Mouse (Mus musculus): ENCODE measurements around the gene Clec12b. TPM values are rescaled to one million over a fixed set of nuclear protein-coding genes. Genes with fewer than 3 reads are reported as not detected.

Gene Clec12b
- total and polyA plus RNA-seq, 3 experiments: not detected

DNA sequence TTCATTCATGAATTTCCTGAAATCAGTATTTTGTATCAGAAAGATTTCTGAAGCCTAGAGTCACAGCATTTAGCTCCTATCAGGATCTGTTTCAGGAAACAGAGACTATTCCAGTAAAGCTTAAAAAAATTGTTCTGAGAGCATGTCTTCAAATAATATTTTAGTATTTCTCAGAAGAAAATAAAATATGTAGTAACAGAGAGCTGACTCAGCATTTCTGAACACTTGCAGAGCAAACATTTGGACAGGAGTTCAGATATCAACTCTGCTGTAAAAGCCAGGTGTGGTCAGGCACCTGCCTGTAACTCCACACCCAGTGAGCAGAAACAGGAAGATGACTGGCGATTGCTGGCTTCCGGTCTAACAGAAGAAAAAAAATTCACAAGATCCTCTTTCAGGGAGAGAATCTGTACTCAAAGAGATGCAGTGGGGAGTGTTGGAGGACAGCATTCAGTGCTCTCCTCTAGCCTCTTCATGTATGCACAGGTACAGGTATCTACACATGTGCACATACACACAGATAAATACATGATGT lies 10.7 kb downstream of the Clec12b start:
- in situ Hi-C loops (cut with MboI; ENCODE audit: low pct_ligation_motif_present, low pct_unique_long_range_greater_than_20kb, low sequenced_read_pairs): loop anchor here (25.0 kb wide), 1 partner anchor 538 kb away; the partner anchor contains the start of genes Gm44511 and Klrb1b
- Histone ChIP-seq H3K4me2 (ENCODE audit: insufficient read depth, low read depth, poor library complexity, severe bottlenecking) (no peak overlapping the region), H3K9ac (ENCODE audit: insufficient read depth, low read depth) (no peak overlapping the region), H3K4me3 (replicated peaks in 1 of 3; ENCODE audit: low read depth in 2 of 3, low read length in 2 of 3, poor library complexity in 1 of 3) (no peak overlapping the region), H3K9me3 (replicated peaks; ENCODE audit: low read length) (peaks cover 11% of the 10 kb centered on the region), H3K27me3 (replicated peaks) (no peaks in the 10 kb centered on the region), H3K36me3 (replicated peaks in 1 of 2; ENCODE audit: control insufficient read depth in 1 of 2, insufficient read depth in 1 of 2, low read length in 1 of 2) (no peaks in the 10 kb centered on the region), H3K79me2 (replicated peaks; ENCODE audit: control insufficient read depth, extremely low read depth, insufficient read depth, poor library complexity, severe bottlenecking) (no peaks in the 10 kb centered on the region), H3K4me1 (ENCODE audit: control insufficient read depth in 1 of 2, insufficient read depth in 2 of 2) (no peaks in the 10 kb centered on the region), H3K27ac (ENCODE audit: insufficient read depth, low read depth) (no peak overlapping the region)
- DNase-seq (ENCODE audit: extremely low read depth): no peak
- TF ChIP-seq UBTF (IDR thresholded peaks at IDR 0.05; ENCODE audit: low read depth, low read length) (no peak), MYC (IDR thresholded peaks at IDR 0.05; ENCODE audit: low read depth, low read length) (no peak), GABPA (IDR thresholded peaks at IDR 0.05; ENCODE audit: insufficient replicate concordance, low read depth, low read length) (no peak), MAFK (IDR thresholded peaks at IDR 0.05; ENCODE audit: insufficient replicate concordance, low read length) (peak; percentile 95)
- dilution Hi-C loops (cut with MboI; ENCODE audit: extremely low pct_ligation_motif_present, extremely low pct_unique_long_range_greater_than_20kb, low sequenced_read_pairs): no loop called here

DNA sequence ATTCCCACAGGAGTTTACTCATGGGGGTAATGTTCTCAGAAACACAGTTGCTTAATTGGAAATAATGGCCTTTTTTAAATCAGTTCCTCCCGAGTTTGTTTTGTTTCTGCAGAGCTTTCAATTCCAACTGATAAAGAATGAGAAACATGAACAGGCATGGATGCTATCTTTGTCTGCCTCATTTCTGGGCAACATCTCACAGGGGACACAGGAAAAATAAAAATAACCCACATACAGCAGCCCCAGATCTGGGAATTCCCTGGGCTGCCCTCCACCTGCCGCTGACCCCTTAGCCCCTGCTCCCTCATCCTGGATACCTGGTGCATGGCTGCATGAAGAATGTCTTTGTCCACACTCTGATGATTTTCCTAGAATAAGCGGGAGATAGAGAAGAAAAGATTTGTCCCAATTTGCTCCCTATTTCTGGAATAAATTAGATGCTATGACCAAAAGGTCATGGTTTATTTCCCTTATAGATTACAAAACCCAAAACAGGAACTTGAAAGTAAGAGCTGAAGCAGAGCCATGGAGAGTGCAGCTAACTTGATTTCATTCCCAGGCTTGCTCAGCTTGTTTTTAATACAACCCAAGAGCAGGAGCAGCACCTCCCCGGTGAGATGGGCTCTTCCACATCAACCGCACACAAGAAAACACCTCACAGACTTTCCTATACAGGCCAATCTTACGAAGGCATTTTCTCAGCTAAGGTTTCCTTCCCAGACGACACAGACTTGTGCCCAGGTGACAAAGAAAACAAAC lies 16.1 kb downstream of the Clec12b start:
- no peaks in the 10 kb centered on the region for H3K79me2 ChIP-seq (replicated peaks; ENCODE audit: control insufficient read depth, extremely low read depth, insufficient read depth, poor library complexity, severe bottlenecking)
- H3K27me3 ChIP-seq (replicated peaks): no peaks in the 10 kb centered on the region
- DNase-seq (ENCODE audit: extremely low read depth): no peak
- H3K27ac ChIP-seq (ENCODE audit: insufficient read depth, low read depth): no peak overlapping the region
- H3K4me2 ChIP-seq (ENCODE audit: insufficient read depth, low read depth, poor library complexity, severe bottlenecking): peak overlapping the region; percentile 82
- no peaks in the 10 kb centered on the region for H3K36me3 ChIP-seq (replicated peaks in 1 of 2; ENCODE audit: control insufficient read depth in 1 of 2, insufficient read depth in 1 of 2, low read length in 1 of 2)
- TF ChIP-seq ZKSCAN1 (IDR thresholded peaks at IDR 0.05; ENCODE audit: borderline replicate concordance, low read depth, low read length) (no peak), GABPA (IDR thresholded peaks at IDR 0.05; ENCODE audit: insufficient replicate concordance, low read depth, low read length) (no peak), JUN (IDR thresholded peaks at IDR 0.05; ENCODE audit: insufficient read depth, low read depth, low read length) (no peak), USF2 (conservative IDR thresholded peaks at IDR 0.05; ENCODE audit: low read depth, low read length) (no peak), MAZ (IDR thresholded peaks at IDR 0.05; ENCODE audit: low read depth, low read length) (no peak), RCOR1 (conservative IDR thresholded peaks at IDR 0.05; ENCODE audit: low read depth, low read length) (no peak), ETS1 (conservative IDR thresholded peaks at IDR 0.05; ENCODE audit: low read depth, low read length) (no peak), HCFC1 (IDR thresholded peaks at IDR 0.05; ENCODE audit: low read depth, low read length) (no peak), RAD21 (IDR thresholded peaks at IDR 0.05; ENCODE audit: low read depth, low read length) (no peak), POLR2AphosphoS2 (IDR thresholded peaks at IDR 0.05; ENCODE audit: low read depth, low read length) (no peak), EP300 (IDR thresholded peaks at IDR 0.05; ENCODE audit: low read length) (no peak), NRF1 (IDR thresholded peaks at IDR 0.05; ENCODE audit: low read depth, low read length) (no peak), SMC3 (IDR thresholded peaks at IDR 0.05; ENCODE audit: low read depth, low read length) (no peak), SIN3A (IDR thresholded peaks at IDR 0.05; ENCODE audit: low read length) (no peak)
- dilution Hi-C loops (cut with MboI; ENCODE audit: extremely low pct_ligation_motif_present, extremely low pct_unique_long_range_greater_than_20kb, low sequenced_read_pairs): no loop called here
- no peaks in the 10 kb centered on the region for H3K9me3 ChIP-seq (replicated peaks; ENCODE audit: low read length)
- in situ Hi-C loops (cut with MboI; ENCODE audit: low pct_ligation_motif_present, low pct_unique_long_range_greater_than_20kb, low sequenced_read_pairs): loop anchor here (5.0 to 25.0 kb wide), 2 partner anchors 37 to 532 kb away; partner anchors contain the start of genes 4922502D21Rik, Gm44511 and Klrb1b
- no peak overlapping the region for H3K9ac ChIP-seq (ENCODE audit: insufficient read depth, low read depth)
- no peak overlapping the region for H3K4me3 ChIP-seq (replicated peaks in 1 of 3; ENCODE audit: low read depth in 2 of 3, low read length in 2 of 3, poor library complexity in 1 of 3)
- peaks cover 0 to 11% of the 10 kb centered on the region in 2 experiments; a peak in 2 of 4 replicates for H3K4me1 ChIP-seq (ENCODE audit: control insufficient read depth in 1 of 2, insufficient read depth in 2 of 2)
